Mouse (Mus musculus): ENCODE measurements at regions not wholly inside any gene's neighbourhood (a gene's known extent, or its start where the extent isn't known, plus 50 kb on each side); places are given as distances from the start of the nearest gene placed in this dataset.

- no peak for TF ChIP-seq CTCF (IDR thresholded peaks at IDR 0.05; ENCODE audit: borderline replicate concordance, insufficient read depth, low read length)
- no peak for TF ChIP-seq POLR2A (IDR thresholded peaks at IDR 0.05; ENCODE audit: low read depth, low read length)
Observed at GRCm38 (mm10) chr5:51169828-51170227, 397.7 kb downstream of the Ppargc1a start.

Data from embryonic fibroblast, embryonic 13.5 days (primary cell).